Mouse (Mus musculus) central nervous system, embryonic 11.5 days (tissue): Measurements from ENCODE around the gene Gpr152. TPM values are rescaled to one million over a fixed set of nuclear protein-coding genes. Genes with fewer than 3 reads are reported as not detected.

Source experiments
- polyA plus RNA-seq: library from polyadenylated mRNA; depleted of rRNA; stranded (reverse); fragments of >200 nt; gene quantifications from 2 replicates; pipeline ENCODE4 v1.2.3, GENCODE M21; 2012; rRNA removed

Gpr152 gene
- 0.02 and 0.06 TPM in 2 replicates for polyA plus RNA-seq

DNA sequence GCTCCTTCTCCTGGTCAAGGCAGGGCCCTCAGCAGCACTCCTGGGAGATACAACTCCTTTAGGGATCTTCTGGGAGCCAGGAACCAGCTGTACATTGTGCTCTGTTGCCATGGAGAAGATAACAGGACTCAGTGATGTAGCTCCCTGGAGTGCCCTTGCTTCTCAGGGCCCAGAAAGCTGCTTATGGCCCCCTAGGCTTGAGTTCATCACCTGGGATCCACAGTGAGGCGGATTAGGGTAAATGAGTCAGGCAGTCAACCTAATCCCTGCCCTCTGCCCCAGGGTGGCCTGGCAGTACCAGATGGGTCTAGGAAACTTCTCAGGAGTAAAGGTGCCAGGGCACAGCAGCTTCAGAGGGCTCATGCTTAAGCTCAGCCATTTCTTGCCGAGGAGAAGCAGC, at the start of gene Gpr152:
Gene Gpr152, plus strand, starts transcription at position 342 of the 400 bp plus-strand sequence.

DNA sequence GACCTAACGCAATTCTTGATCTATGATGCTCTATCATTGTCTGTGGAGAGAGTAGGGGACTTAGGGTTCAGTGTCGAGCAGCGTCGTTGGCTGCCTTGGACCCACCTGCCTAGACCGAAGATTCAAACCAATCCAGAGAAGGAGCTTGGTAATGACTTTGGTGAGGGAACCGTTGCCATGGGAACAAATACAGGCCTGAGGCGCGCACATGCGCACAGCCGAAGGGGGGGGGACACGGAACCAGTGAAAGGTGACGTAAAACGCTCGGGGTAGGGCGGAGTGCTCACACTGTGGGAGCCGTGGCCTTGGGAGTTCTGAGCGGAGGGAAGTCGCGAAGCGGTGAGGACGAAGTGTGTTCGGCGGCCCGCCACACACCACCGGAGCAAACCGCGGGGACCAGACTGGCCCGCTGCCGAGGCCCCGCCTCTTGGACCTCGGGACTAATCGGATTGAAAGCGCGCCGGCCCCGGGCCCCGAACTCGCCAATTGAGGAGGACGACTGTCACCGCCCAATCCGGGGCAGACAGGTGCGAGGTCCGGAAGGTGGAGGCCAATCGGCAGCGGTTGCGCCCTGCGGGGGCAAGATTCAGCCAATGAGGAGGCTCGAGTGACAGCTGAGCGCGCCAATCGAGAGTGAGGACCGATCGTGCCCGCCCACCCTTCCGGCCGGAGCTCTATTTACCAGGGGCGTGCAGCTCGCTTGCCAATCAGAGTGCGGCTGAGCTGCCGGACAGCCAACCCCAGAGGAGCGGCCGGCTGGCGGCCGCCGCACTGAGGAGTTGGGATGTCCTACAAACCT, 42.7 kb upstream of the Gpr152 start, which contains the start of gene Cdk2ap2:
Gene Cdk2ap2, plus strand, starts transcription at position 541 of the 799 bp plus-strand sequence.

DNA sequence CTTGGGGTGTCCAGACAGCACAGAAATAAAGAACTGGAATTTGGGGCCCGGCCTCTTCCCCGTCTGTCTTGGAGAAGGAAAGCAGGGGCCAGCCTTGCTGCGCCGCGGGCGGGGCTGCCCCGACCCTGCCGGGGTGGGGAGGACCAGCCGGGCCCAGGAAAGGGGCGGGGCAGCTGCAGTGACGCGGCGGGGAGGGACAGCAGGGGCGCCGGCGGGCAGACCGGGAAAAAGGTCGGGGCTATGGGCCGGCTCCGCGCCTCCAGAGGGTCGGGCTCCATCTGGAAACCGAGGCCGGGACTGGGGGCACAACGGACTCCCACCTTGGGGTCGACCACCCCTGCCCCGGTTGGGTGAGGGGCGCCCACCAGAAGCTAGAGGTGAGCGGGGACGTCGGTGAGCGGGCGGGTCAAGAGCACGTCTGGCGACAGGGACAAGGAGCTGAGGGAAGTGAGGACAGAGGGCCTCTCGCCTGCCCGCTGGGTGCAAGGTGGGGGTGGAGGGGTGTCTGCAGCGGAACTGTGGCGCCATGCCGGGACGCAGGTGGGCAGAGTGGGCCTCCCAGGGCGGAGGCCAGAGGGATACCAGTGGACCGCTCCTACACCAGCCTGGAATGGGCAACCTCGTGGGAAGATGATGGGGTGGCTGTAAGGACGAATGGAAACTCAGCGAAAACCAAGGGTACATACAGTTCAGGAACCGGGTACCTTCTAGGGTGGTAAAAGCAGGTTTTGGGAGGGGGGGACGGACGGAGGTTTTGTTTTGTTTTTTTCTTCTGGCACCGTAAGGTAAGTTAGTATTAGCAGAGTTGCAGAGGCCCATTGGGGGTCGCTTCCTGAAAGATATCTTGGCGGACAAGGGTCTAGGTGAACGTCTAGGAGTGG, 39.5 kb upstream of the Gpr152 start, which contains the start of gene Pitpnm1:
Gene Pitpnm1, plus strand, starts transcription at position 162 of the 881 bp plus-strand sequence.

DNA sequence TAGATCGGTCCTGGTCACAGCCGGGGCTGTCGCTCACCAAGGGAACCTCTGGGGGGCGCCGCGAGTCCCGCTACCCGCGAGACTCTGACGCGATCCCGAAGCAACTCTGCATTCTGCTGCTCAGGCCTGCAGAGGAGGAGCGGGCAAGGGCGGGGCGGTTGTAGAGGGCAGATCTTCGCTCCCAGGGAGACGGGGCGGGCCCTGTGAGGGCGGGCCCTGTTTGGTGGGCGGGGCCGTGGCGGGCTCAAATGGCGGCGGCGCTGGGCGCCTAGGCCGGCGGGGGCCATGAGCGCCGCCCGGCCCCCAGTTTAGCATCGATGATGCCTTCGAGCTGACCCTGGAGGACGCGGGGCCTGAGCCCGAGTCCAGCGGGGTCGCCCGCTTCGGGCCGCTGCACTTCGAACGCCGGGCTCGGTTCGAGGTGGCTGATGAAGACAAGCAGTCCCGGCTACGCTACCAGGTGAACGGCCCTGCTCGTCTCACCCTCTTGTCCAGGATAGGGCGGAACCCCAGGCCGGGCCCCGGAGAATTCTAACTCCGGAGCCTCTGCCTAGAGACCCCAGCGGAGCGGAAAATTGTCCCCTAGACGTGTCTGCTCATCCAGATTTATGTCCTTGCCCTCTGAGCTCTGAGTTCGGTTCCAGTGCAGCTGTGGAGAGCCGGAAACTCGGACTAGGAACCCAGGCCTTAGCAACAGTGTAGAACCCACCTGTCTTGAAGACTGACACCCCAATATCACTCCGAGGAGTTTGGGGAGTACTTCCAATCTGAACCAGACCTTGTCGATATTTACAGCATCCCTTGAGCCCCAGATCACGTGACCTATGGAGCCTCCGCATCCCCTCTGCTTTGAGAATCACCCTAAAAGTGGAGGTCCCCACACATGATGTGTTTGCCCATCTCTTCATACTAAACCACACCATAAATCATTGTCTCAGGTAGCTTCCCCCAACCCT, 13.6 kb upstream of the Gpr152 start, which contains the start of gene Aip:
Gene Aip, minus strand, starts transcription at position 118 of the 956 bp plus-strand sequence.

DNA sequence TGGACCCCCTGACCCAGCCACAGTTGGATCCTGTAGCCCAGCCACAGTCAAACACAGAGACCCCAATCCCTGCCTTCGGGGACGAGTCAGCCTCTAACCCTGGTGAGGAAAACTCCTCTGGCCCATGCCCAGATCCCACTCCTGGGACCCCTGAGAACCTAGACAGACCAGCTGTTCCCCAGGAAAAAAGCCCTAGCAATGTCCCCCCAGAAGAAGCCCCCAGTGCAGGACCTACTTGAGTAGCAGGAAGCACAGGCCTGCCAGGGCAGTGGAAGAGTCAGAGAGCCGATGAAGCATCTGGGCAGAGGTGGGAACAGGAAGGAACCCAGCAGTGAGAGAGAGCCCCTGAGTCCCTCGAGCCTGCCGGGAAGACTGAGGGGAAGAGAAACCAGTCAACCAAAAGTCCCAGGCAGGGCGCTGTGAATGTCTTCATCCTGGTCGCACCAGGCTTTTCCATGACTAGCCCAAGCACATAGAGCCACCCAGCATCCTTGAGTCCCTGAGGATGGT, 4.2 kb downstream of the Gpr152 start, which contains the start of gene Cabp4:
Gene Cabp4, minus strand, starts transcription at position 275 of the 510 bp plus-strand sequence.

DNA sequence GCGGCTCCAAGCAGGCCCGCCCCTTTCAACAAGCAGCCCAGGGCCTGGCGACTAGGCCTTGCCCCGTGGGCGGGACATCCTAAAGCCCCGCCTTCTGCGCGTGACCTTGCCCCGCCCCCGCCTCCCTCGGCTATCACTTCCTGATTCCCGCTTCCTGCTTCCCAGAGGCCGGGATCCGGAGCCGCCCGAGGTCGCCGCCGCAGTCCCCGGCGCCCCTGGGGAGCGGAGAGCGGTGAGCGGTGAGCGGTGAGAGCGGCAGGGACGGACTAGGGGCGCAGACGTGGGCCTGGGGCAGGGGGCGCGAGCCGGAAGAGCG, 8.9 kb downstream of the Gpr152 start, which contains the start of gene Coro1b:
Gene Coro1b, plus strand, starts transcription at position 129 of the 316 bp plus-strand sequence.

DNA sequence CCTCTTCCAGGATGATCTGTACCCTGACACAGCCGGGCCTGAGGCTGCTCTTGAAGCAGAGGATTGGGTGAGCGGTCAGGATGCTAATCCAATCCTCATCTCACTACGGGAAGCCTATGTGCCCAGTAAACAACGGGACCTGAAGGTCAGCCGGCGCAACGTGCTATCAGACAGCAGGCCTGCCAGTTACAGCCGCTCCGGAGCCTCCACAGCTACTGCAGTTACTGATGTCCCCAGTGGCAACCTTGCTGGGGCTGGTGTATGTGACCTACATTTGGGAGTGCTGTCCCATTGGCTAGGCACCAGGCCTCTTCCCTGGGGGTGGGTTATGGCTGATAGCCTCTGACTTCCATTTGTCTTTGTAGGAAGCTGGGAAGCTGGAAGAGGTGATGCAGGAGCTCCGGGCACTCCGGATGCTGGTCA, 13.7 kb downstream of the Gpr152 start, which contains the start of gene Ptprcap:
Gene Ptprcap, plus strand, starts transcription at position 373 of the 423 bp plus-strand sequence.

DNA sequence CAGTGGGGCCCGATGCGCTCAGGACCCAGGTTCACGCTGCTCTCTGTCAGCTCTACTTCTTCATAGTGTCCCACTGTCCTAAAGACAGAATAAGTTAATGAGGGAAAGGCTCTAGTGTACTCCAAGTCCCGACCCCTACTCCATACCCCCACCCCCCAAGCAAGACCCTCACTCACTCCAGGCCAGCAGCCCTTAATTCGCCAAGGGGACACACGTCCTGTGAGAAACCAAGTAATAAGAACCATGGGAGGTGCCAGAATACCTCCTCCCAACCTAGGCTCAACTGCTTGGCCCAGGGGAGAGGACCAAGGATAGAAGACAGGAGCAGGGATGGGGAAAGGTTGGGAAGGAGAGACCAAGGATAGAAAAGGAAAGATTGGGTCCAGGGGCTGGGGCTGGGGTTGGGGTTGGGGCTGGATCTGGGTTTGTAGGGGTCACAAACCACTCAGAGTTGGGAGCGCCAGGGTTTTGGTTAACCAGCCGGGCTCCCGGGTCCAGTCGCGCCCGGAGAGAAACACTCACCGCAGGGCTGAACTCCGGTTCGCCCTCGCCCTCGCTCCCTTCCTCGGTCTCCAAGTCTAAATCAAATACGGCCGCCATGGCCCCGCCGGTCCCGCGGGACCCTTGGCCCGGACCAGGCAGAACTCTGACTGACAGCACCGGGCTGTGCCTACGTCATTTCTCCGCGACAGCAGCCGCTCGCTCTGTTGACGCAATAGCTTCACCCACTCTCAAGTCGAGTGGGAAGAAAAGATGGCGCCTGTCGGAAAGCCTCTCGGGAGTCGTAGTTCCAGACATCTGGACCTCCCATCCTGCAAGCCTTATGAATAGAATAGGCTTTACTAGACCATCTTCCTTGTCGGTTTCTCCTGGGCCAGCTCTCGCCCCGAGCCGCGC, 23.3 kb downstream of the Gpr152 start, which contains the start of gene Rps6kb2:
Gene Rps6kb2, minus strand, starts transcription at position 709 of the 897 bp plus-strand sequence.

DNA sequence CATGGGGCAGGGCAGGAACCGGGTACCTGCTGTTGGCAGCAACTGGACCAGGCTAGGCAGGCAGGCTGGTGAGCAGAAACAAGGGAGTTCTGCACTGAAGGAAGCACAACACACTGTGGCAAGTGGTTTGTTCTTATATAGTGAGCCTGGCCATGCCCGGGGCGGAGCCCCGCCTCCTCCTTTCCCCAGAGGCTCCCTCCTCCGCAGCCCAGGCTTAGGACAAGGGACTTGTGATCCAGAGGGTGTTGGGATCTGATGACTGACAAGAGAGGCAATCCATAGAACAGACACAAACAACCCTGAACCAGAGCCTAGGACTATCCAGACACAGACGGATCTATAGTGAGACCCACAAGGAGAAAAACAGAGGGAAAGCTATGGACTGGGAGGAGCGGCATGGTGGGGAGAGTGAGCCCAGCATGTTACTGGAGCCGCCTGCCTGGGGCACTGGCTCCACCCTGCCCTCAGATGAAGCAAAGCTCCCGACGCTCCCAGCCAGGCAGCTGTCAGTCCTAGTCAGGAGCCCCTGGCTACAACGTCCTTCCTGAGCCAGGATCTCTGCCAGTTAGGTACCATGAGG, 35.9 kb downstream of the Gpr152 start, which contains the start of gene Carns1:
Gene Carns1, minus strand, starts transcription at position 112 of the 580 bp plus-strand sequence.

DNA sequence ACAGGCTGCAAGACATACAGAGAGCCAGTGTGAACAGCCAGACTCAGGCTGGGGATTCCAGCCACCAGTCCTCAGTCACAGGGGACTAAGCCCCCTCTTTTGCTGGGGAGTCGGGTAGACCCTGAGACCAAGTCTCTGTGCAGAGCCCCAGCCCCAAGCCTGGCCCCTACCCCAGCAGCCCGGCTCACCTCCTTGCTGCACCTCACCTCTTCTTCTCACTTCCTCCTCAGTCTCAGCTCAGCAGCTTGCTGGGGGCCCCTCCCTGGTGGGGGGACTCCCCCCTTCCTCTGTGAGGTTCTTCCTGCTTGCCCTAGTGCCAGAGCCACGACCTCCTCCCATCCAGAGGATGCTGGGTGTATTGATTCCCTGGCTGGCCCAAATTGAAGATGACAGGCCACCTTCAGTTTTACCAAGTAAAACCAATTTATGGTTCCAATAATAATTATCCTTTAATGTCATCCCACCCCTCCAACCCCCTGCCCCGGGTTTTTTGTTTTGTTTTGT, 51.3 kb downstream of the Gpr152 start, which contains the start of gene Tbc1d10c:
Gene Tbc1d10c, minus strand, starts transcription at position 454 of the 504 bp plus-strand sequence.

DNA sequence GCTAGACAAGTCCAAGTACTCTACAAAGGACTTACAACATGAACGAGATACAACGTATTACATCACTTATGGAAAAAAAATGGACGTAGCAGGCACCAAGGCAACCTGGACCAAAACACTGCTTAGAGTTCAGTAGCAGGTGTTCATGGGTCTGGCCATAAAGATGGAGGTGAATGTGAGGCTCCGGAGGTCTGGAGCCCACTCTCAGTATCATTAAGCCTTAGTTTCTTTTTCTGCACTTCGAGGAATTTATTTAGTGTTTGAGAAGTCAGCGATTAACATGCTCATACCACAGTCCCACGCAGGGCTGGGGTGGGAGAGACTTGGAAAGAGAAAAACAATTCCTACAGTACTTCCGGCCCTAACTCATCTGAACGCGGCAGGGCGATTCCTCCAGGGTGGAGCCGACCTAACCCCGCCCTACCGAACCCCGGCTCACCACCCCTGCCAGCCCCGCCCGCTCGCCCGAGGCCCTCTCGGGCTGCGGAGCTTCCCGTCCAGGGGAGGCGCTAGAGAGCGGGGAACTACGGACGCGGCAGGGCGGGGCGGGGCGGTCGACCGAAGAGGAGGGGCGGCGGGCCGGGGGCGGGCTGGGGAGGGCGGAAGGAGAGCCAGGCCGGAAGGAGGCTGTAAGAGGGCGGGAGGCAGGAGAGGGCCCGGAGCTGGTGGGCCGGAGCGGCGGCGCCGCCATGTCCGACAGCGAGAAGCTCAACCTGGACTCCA, 52.1 kb downstream of the Gpr152 start, which contains the start of gene Ppp1ca:
Gene Ppp1ca, plus strand, starts transcription at position 538 of the 723 bp plus-strand sequence.

Other genes starting within 250 kb of the Gpr152 start
- 65.9 and 66.2 TPM in 2 replicates for gene Tcirg1, start 232.7 kb upstream of the Gpr152 start, polyA plus RNA-seq
- gene Ndufs8, start 227.0 kb upstream of the Gpr152 start, polyA plus RNA-seq = 142 and 207 TPM in 2 replicates
- gene Aldh3b1, start 210.0 kb upstream of the Gpr152 start, polyA plus RNA-seq = 0.60 and 0.68 TPM in 2 replicates
- gene Unc93b1, start 204.6 kb upstream of the Gpr152 start, polyA plus RNA-seq = 8.5 and 11.6 TPM in 2 replicates
- gene Aldh3b3, start 181.1 kb upstream of the Gpr152 start, polyA plus RNA-seq = not detected in 2 replicates
- 0.38 and 0.76 TPM in 2 replicates for gene Aldh3b2, start 167.5 kb upstream of the Gpr152 start, polyA plus RNA-seq
- gene Acy3, start 153.2 kb upstream of the Gpr152 start, polyA plus RNA-seq = 2.2 and 3.4 TPM in 2 replicates
- 0.11 and 0.15 TPM in 2 replicates for gene Tbx10, start 147.0 kb upstream of the Gpr152 start, polyA plus RNA-seq
- gene Nudt8, start 139.2 kb upstream of the Gpr152 start, polyA plus RNA-seq = 4.7 and 10.6 TPM in 2 replicates
- 2.9 and 4.4 TPM in 2 replicates for gene Gm49405, start 139.2 kb upstream of the Gpr152 start, polyA plus RNA-seq
- gene Doc2g, start 136.5 kb upstream of the Gpr152 start, polyA plus RNA-seq = 8.2 and 13.0 TPM in 2 replicates
- 153 and 167 TPM in 2 replicates for gene Ndufv1, start 127.0 kb upstream of the Gpr152 start, polyA plus RNA-seq
- 218 and 263 TPM in 2 replicates for gene Gstp1, start 101.8 kb upstream of the Gpr152 start, polyA plus RNA-seq
- 0.24 and 9.3 TPM in 2 replicates for gene Gstp2, start 93.8 kb upstream of the Gpr152 start, polyA plus RNA-seq
- 0.98 and 2.2 TPM in 2 replicates for gene Gstp3, start 80.2 kb upstream of the Gpr152 start, polyA plus RNA-seq
- 0.07 TPM in 1 of 2 replicates, not detected in the other for gene Cabp2, start 58.2 kb upstream of the Gpr152 start, polyA plus RNA-seq
- 33.8 and 35.4 TPM in 2 replicates for gene Cdk2ap2, start 42.6 kb upstream of the Gpr152 start, polyA plus RNA-seq
- 23.9 and 25.8 TPM in 2 replicates for gene Pitpnm1, start 39.8 kb upstream of the Gpr152 start, polyA plus RNA-seq
- gene Aip, start 13.9 kb upstream of the Gpr152 start, polyA plus RNA-seq = 53.3 and 100 TPM in 2 replicates
- 0.05 and 0.11 TPM in 2 replicates for gene Cabp4, start 4.2 kb downstream of the Gpr152 start, polyA plus RNA-seq
- 168 and 188 TPM in 2 replicates for gene Coro1b, start 8.8 kb downstream of the Gpr152 start, polyA plus RNA-seq
- 2.7 and 3.3 TPM in 2 replicates for gene Ptprcap, start 13.8 kb downstream of the Gpr152 start, polyA plus RNA-seq
- 51.0 and 60.7 TPM in 2 replicates for gene Rps6kb2, start 23.6 kb downstream of the Gpr152 start, polyA plus RNA-seq
- 3.5 and 4.1 TPM in 2 replicates for gene Carns1, start 35.7 kb downstream of the Gpr152 start, polyA plus RNA-seq
- 1.8 and 2.9 TPM in 2 replicates for gene Tbc1d10c, start 51.5 kb downstream of the Gpr152 start, polyA plus RNA-seq
- 375 and 508 TPM in 2 replicates for gene Ppp1ca, start 52.3 kb downstream of the Gpr152 start, polyA plus RNA-seq
- gene Rad9a, start 61.9 kb downstream of the Gpr152 start, polyA plus RNA-seq = 37.9 and 54.0 TPM in 2 replicates
- gene Clcf1, start 74.5 kb downstream of the Gpr152 start, polyA plus RNA-seq = 2.9 and 11.1 TPM in 2 replicates
- not detected in 2 replicates for gene AC109138.7, start 74.6 kb downstream of the Gpr152 start, polyA plus RNA-seq
- 11.8 and 19.7 TPM in 2 replicates for gene Pold4, start 92.1 kb downstream of the Gpr152 start, polyA plus RNA-seq
- gene Ssh3, start 129.4 kb downstream of the Gpr152 start, polyA plus RNA-seq = 14.4 and 16.9 TPM in 2 replicates
- gene Ankrd13d, start 143.3 kb downstream of the Gpr152 start, polyA plus RNA-seq = 16.2 and 18.8 TPM in 2 replicates
- 71.3 and 119 TPM in 2 replicates for gene Grk2, start 166.4 kb downstream of the Gpr152 start, polyA plus RNA-seq